ENCODE assay signal across 10 mouse cellular contexts in genomic region chr17:29457795-29458560, GRCm38 (mm10). TPM values are rescaled to one million over a fixed set of nuclear protein-coding genes. Genes with fewer than 3 reads are reported as not detected.
DNase-seq lines count a peak whose midpoint lies in the region; ATAC-seq and TF ChIP-seq lines count a peak whose summit lies in the region.
"Had no signal": no experiment of that assay in that cellular context is flagged by ENCODE, and none has a peak within 500 bp of the region (broad histone marks: within the 10 kb centered on the region; RNA-seq: fewer than 3 reads in every experiment).

No protein-coding gene starts in this region.

- H3K4me2 ChIP-seq in kidney, embryonic 14.5 days (replicated peaks; ENCODE audit: low read depth, low read length), result no peak overlapping the region
- H3K4me2 ChIP-seq in heart, embryonic 12.5 days, result peak overlapping the region; percentile 59
- no peak overlapping the region for H3K4me2 ChIP-seq in midbrain, embryonic 13.5 days (replicated peaks)
- H3K4me2 ChIP-seq: liver, embryonic 12.5 days had no signal

- no peak overlapping the region for H3K4me3 ChIP-seq in kidney, embryonic 14.5 days (ENCODE audit: low read length)
- no peak overlapping the region for H3K4me3 ChIP-seq in heart, embryonic 12.5 days
- no peak overlapping the region for H3K4me3 ChIP-seq in midbrain, embryonic 13.5 days (replicated peaks)
- H3K4me3 ChIP-seq in kidney, adult 2 months (ENCODE audit: insufficient read depth, low read depth, low read length), result no peak overlapping the region
- H3K4me3 ChIP-seq: liver, embryonic 12.5 days had no signal

- TF ChIP-seq CTCF in kidney, adult 2 months (conservative IDR thresholded peaks at IDR 0.05; ENCODE audit: insufficient read depth, insufficient read length, low read depth, low read length), result no peak

- H3K9me3 ChIP-seq in kidney, embryonic 14.5 days (ENCODE audit: control insufficient read depth, low read length), result no peaks in the 10 kb centered on the region
- H3K9me3 ChIP-seq in heart, embryonic 12.5 days (replicated peaks), result no peaks in the 10 kb centered on the region
- H3K9me3 ChIP-seq in midbrain, embryonic 13.5 days, result no peaks in the 10 kb centered on the region

- DNase-seq in kidney, postnatal 36 days, result no peak
- peak; percentile 52 for DNase-seq in embryo, embryonic 9.5 days (ENCODE audit: extremely low spot score)
- no peak for DNase-seq in urinary bladder, adult 2 months (ENCODE audit: low spot score)
- DNase-seq in kidney, adult 2 months, result no peak
- DNase-seq in right cerebral cortex, postnatal 10 days (ENCODE audit: low spot score in 2 of 2), result no peak
- DNase-seq: right cerebral cortex, postnatal 14 days had no signal

- H3K36me3 ChIP-seq in kidney, embryonic 14.5 days (ENCODE audit: control insufficient read depth, insufficient read depth, low read length), result no peaks in the 10 kb centered on the region
- H3K36me3 ChIP-seq in heart, embryonic 12.5 days, result no peaks in the 10 kb centered on the region
- H3K36me3 ChIP-seq in midbrain, embryonic 13.5 days, result no peaks in the 10 kb centered on the region
- no peaks in the 10 kb centered on the region for H3K36me3 ChIP-seq in kidney, adult 2 months (ENCODE audit: control insufficient read depth, insufficient read depth, low read length)
- H3K36me3 ChIP-seq: liver, embryonic 12.5 days had no signal

- H3K27me3 ChIP-seq in kidney, embryonic 14.5 days (ENCODE audit: control insufficient read depth, insufficient read depth, low read length), result no peaks in the 10 kb centered on the region
- H3K27me3 ChIP-seq in heart, embryonic 12.5 days (replicated peaks), result no peaks in the 10 kb centered on the region
- H3K27me3 ChIP-seq in midbrain, embryonic 13.5 days, result peaks cover 5% of the 10 kb centered on the region; the same call in 1 of the 2 replicates
- no peaks in the 10 kb centered on the region for H3K27me3 ChIP-seq in kidney, adult 2 months (replicated peaks; ENCODE audit: control insufficient read depth, insufficient read depth, low read length)

- 44% methylated on average over 11 of the region's 11 CpGs for WGBS in kidney, embryonic 14.5 days
- 17% methylated on average over 11 of the region's 11 CpGs for WGBS in heart, embryonic 12.5 days
- 20% methylated on average over 11 of the region's 11 CpGs for WGBS in midbrain, embryonic 13.5 days
- 74% methylated on average over 11 of the region's 11 CpGs for WGBS in kidney, adult 2 months

- peaks cover 16% of the 10 kb centered on the region for H3K4me1 ChIP-seq in kidney, embryonic 14.5 days (ENCODE audit: control insufficient read depth, insufficient read depth, low read length)
- peaks cover 55% of the 10 kb centered on the region for H3K4me1 ChIP-seq in heart, embryonic 12.5 days (replicated peaks)
- peaks cover 33% of the 10 kb centered on the region for H3K4me1 ChIP-seq in midbrain, embryonic 13.5 days (replicated peaks)
- H3K4me1 ChIP-seq in kidney, adult 2 months (ENCODE audit: control insufficient read depth, insufficient read depth, low read length), result no peaks in the 10 kb centered on the region

- H3K27ac ChIP-seq in kidney, embryonic 14.5 days (ENCODE audit: low read depth, low read length), result no peak overlapping the region
- peak overlapping the region; percentile 97 for H3K27ac ChIP-seq in heart, embryonic 12.5 days (ENCODE audit: poor library complexity, severe bottlenecking)
- H3K27ac ChIP-seq in midbrain, embryonic 13.5 days, result no peak overlapping the region
- H3K27ac ChIP-seq in kidney, adult 2 months (ENCODE audit: insufficient read depth, low read depth, low read length), result no peak overlapping the region
- H3K27ac ChIP-seq: liver, embryonic 12.5 days had no signal

- no peak for TF ChIP-seq POLR2A in kidney, adult 2 months (IDR thresholded peaks at IDR 0.05; ENCODE audit: low read depth, low read length)

- ATAC-seq in kidney, embryonic 14.5 days (ENCODE audit: low FRiP score, low TSS enrichment), result no peak
- peak; percentile 72 for ATAC-seq in heart, embryonic 12.5 days (ENCODE audit: insufficient number of reproducible peaks, low FRiP score)
- ATAC-seq in midbrain, embryonic 13.5 days, result no peak
- ATAC-seq: liver, embryonic 12.5 days had no signal

- H3K9ac ChIP-seq in kidney, embryonic 14.5 days (ENCODE audit: low read depth, low read length), result peak overlapping the region; percentile 1; the same call in 1 of the 2 replicates
- H3K9ac ChIP-seq in heart, embryonic 12.5 days, result peak overlapping the region; percentile 58
- H3K9ac ChIP-seq in midbrain, embryonic 13.5 days (replicated peaks), result 0 out of 2 replicates have a peak overlapping the region, but pooled peaks have one; percentile 20
- H3K9ac ChIP-seq: liver, embryonic 12.5 days had no signal

RNA-seq across cellular contexts. Expression of gene Pim1, which starts 32.6 kb away (rescaled TPM):
- polyA plus RNA-seq in kidney, embryonic 14.5 days (2014; fragmentation: Nextera tagmentation; extraction: Ambion mirVana), result 12.6 and 15.6 TPM in 2 replicates
- 25.1 and 27.0 TPM in 2 replicates for polyA plus RNA-seq in heart, embryonic 12.5 days (2016; fragmentation: Nextera tagmentation; extraction: Ambion mirVana)
- 13.4 and 15.4 TPM in 2 replicates for polyA plus RNA-seq in midbrain, embryonic 13.5 days (2015; fragmentation: Nextera tagmentation; extraction: Ambion mirVana)
- 21.2 and 24.4 TPM in 2 replicates for polyA plus RNA-seq in urinary bladder, adult 2 months (2012; rRNA removed)
- polyA plus RNA-seq in kidney, adult 2 months (2012; rRNA removed), result 16.0 and 18.8 TPM in 2 replicates

Comparison
In these comparisons a context has a peak if more than half of its experiments do, and no peak if none do; other contexts are left out.
1. H3K9ac ChIP-seq: peak in every context shown above with its lines; median percentile 58 in heart, embryonic 12.5 days; 20 in midbrain, embryonic 13.5 days; 1 in kidney, embryonic 14.5 days.